Mouse (Mus musculus) 416B (cell line): ENCODE measurements around the gene Mcl1.
"Not testable (repeated sequence)": the region's sequence is repeated elsewhere in the genome, so short reads cannot be mapped to it uniquely, and the experiment has no call there.

Experiments used
- DNase-seq: peaks from one replicate; pipeline ENCODE4 v3.0.0; 2011; ENCODE audit warnings: low read depth

Mcl1 gene

DNA sequence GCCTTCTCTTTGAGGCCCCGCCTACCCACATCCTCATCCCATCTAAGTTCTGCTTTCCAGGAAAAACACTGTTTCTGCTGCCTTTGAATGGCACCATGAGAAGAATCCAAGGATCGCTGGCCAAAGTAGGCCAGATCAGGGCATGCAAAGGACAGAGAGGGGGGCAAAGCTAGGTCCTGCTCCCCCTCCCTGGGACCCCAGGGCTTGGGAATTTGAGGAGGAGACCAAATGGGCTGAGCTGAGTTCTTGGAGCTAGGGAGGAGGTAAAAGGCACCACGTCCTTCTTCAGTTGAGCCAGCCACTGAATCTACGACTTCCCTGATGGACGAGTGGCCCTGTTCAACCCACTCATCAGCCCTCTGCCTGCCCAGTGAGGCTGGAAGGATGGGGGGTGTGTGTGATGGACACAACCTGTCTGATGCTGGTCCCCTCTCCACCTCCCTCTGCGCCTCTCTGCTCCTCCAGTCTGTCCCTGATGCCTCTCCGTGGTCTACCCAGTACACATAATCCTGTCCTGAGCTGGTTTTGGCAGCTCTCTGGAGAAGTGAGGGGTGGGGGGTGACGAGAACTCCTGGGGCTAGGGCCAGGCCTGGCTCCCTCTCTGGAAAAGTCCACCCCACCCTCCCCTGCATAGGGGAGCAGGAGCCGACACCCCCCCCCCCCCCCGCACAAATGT, 28.0 kb downstream of the Mcl1 start:
- no peak for DNase-seq

DNA sequence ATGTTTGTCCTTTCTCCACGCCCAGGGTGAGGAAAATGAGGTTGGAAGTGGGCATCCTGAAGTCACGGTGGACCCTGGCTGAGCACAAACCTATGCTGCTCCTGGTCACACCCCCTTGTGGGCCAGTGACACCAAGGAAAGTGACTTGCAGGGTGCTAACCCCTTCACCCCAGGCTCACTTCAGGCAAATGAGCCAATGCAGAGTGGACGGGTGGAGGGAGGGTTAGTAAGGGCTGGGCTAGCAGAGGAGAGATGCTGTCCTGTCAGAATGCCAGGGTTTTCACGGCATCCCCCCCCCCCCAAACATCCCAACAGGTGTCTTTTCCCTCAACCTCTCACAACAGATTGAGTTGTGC, 28.6 kb downstream of the Mcl1 start:
- no peak for DNase-seq

DNA sequence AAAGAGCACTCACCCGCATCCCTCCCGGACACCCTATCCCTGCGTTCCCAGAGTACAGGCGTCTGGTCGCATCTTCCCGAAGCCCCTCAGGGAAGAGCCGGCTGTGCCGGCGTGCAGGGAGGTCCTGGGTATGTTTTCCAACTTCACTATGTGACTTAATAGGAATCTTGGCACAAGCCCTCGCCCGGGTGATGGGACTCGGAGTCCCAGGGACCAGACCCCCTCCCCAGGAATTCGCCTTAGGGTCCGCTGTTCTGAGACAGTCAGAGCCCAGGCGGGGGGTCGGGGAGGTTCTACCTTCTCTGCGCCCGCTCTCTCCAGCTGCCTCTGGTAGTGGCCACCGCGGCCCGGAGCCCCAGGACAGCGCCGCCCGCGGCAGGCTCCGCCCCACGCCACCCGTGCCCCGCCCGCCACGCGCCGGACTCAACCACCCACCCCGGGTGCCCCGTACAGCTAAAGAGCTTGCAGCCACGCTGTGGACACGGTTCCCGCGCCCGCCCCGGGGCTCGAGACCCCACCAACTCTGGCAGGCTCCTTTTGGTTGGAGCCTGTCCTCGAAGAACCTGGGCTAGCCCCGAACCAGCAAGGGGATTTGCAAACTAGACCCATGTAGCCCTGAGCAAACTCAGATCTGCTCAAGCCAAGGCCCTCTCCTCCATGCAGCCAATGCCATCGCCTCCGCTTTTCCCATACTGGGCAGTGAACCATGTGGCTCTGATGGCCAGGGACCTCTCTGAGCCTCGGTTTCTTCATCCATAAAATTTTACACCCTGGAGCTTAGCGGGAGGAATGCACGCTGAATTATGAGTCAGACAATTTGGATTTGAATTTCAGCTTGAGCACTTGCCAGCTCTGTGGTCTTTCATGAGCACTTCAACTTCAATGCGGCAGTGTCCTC, 29.2 kb downstream of the Mcl1 start, which contains the start of gene Adamtsl4:
Gene Adamtsl4 (minus strand): TSS at position 394 of the 898 bp plus-strand sequence.
- DNase-seq: peak; percentile 50

DNA sequence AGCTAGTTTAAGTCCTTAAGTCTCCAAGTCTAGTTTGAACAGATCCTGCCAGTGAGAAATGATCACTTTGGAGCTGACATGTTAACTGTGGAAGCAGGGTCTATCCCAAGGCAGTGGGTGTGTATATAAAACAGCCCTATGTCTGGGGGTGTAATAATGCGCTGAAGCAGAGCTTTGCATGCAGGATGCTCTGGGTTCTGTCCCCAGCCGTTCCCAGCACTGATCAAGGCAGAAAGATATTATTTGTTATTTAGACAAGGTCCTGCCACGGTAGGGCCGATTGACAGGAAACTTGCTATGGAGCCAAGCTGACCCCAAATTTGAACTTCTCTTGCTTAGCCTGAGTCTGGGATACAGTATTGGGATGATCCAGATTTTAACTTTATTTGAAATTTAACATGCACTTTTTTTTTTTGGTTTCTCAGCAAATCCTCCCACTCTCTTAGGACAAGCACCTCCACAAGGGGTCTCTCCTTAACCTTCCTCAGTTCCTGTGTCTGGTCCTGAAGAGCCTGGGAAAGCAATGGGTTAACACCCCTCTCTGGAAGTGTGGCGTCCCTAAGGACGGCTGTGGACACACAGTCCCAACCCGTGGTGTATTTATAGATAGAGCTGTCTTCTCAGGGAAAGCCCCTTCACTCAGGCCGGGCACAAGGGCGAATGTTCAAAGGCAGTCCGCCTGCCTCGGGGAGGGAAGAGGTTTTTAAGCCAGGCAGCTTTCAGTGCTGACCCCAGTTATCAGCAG, 30.8 kb downstream of the Mcl1 start:
- DNase-seq: peak; percentile 61

DNA sequence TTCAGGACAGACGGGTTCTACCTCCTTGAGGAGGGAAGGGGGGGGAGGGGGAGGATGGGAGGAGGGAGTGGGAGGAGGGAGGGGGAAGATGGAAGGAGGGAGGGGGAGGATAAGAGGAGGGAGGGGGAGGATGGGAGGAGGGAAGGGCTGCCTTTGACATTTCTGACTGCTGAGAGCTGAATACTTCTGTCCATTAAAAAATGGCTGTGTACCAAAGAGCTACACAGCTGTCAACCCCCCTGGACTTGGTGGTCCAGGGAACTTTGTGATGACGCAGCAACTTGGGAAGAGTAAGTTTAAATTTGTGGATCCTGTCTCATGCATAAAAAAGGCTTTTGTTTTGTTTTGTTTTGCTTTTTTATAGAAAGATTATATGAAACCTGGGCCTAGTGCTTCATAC, 31.4 kb downstream of the Mcl1 start:
- no peak for DNase-seq

DNA sequence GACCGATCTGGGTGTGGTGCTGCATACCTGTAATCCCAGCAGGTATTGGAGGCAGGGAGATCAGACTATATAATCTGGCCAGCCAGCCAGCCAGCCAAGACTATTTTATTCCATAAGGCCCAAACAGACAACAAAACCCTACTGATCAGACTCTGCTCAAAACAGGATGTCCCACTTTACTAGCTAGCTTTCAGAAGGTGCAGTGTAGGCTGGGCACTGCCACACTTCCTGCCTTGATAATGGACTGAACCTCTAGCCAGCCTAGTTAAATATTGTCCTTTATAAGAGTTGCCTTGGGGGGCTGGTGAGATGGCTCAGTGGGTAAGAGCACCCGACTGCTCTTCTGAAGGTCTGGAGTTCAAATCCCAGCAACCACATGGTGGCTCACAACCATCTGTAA, 32.0 kb downstream of the Mcl1 start:
- not testable (repeated sequence) for DNase-seq

DNA sequence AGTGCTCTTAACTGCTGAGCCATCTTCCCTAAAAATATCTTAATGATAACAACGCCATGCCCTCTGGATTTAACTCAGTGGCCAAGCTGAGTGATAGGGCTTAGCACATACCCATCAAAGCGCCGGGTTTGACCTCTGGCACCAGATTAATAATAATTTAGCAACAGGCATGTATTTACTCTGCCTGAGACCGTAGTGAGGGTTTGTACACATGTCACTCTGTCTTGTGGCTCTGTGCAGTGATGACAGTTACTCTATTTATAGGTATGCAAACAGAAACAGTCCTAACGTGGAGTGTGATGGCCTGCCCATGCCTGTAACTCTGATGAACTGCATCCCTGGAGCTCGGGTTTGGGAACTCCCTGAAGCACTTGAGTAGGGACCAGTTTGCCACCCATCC, 34.1 kb downstream of the Mcl1 start:
- DNase-seq: peak; percentile 55

DNA sequence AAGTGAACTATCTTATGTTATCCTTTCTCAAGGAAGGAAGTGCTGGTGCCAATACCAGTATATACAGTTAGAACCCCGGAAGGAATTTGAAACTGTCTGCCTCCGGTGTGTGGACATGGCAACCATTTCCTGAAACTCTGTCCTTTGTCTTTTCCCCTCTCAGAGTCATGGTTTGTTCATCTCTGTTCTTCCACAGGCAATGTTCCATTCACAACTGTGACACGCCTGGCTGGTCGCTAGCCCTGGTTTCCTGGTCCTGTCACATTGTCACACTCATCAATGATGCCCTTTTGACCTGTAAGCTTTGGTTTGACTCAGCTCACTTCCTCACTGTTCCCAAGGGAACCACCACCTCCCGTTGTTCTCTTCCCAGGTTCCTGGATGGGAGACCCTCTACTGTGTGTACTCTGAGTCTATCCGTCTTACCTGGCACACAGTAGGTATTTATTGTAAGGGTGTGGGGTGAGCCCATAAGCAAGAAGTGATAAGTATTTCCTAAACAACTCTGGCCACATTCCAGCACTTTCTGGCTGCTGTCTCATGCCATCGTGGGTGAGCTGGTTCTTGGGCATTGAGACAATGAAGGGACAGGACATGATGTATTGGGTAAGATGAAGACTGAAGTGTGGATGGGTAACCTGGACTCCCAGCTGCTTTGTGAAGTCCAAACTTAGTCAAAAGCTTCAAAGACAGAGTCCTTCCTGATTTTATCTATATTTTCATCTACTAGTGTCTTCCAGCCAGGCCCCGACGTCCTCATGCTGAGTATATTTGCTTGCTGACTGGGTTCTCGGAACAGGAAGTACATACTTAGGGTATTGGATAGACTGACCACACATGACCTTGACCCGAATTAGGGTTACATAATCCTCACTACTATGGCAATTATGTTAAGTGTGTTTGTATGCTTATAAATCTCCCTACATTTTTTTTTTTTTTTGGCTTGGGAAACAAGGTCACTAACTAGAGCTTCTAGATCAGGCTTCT, 35.5 kb downstream of the Mcl1 start:
- peak; percentile 93 for DNase-seq

DNA sequence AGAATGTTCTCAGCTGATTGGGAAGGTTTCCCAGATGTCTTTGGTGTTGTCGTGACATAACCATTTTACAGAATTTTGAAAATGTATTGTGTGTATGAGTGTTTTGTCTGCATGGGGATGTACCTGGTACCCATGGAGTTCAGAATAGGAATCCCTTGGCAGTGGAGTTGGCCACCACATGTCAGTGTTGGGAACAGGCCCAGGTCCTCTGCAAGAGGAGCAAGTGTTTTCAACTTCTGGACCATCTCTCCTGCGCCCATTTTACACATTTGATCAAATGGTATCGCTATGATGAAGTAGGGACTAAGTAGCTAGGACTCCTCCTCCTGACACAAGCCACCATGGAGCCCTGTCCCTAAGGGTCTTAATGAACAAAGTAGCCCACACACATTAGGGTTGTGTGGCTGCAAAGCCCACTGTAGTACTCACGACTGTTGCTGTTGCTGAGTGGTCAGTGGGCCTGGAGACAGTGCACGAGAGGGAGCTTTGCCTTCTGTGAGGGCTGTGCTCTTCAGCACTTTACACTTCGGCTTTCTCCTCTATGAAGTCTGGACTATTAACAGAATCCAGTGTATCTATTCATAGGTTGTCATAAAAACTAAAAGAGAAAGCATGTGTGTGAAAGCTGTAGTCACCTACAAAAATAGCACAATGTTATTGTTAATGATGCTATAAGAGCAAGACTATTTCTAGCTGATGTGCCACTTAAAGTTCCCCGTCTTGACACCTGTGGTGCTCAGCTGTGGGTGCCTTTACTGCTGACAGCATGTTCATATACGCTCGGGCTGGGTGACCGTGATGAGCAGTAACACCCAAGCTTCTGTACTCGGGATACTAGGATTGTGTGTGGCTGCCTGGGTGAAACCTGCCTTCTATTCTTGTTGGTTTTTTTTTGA, 36.5 kb downstream of the Mcl1 start:
- no peak for DNase-seq

DNA sequence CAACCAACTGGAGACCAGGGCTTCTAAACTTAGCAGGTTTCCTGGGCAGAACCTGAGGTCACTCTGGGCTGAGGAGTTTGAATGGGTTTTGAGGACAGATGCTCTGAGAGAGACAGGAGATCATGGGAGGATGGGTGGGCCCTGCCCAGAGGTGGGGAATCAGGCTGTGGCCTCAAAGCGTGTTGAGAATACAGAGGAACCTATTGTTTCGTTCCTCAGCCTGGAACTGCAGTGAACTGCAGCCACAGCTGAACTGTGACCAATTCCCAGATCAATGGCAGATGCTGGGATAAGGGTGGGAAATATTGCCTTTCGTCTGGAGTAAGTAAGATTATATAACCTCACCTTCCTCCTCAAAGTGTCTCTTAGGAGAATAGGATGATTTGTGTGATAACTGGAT, 37.2 kb downstream of the Mcl1 start:
- no peak for DNase-seq

DNA sequence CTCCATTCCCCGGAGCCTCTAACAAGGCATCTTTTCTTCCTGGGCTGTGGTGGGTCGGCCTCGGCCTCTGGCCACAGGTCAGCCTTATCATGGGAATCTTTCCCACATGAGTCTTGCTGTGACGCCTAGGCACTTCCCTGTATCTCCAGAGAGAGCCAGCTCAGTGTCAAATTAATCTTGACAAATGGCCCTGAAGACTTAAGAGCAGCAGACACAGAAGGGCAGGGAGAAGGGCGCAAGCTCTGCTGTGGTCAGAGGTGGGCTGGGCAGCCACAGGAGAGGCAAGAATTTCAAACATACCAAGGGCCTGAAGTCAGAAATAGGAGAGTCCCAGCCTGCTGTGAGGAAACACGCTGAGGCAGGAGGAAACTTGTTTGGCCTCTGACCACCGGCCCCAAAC, 37.8 kb downstream of the Mcl1 start:
- peak; percentile 80 for DNase-seq

DNA sequence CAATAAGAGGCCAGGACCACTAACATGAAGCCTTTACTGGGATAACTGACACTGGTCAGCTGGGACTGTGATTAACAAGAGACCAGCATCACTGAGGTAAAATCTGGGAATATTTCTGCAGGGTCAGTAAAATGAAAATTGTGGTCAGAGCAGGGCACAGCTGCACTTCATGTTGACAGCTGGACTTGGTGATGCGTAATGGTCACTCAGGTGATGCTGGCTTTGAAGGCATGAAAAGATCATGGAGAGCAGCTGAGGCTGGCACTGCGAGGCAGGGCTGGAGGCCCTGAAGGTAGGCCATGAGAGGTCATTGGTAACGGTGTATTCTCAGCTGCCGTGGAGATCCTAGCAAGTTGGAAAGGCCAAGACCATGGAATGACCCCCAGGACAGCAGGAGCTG, 39.7 kb downstream of the Mcl1 start:
- no peak for DNase-seq

DNA sequence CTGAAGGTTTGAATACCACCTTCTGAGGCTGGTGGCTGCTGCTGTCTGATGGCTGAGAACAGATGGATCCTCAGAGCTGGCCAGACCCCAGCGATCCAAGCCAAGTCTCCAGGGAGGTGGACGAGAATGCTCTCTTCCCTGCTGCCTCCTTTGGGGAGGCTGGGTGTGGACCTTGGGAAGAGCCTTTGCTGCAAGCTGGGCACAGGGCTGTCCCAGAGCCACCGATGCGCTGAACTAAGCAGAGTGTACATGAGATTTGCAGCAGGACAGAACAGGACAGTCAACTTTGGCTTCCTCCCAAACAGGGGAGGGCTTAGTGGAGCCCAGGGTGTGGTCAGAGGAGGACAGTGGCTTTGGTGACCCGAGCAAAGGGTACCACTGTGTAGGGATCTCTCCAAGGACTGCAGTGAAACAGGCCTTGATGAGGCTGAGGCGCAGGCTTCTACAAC, 41.7 kb downstream of the Mcl1 start:
- no peak for DNase-seq

DNA sequence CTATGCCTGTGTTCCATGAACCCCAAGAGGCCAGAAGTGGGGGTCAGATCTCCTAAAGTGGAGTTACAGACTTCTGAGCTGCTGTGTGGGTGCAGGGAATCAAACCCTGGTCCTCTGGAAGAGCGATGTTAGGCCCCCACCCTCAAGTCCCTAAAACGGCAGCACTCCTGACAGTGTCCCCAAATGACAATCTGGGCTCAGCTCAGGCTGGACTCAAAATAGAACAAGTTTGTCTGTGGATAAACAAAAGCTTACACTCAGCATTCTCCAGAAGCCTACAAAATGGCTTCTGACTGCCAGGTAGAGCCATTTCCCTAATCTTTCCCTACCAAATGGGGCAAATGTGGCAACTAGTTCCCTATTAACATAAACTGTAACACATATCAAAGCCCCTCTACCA, 42.5 kb downstream of the Mcl1 start:
- DNase-seq: no peak

DNA sequence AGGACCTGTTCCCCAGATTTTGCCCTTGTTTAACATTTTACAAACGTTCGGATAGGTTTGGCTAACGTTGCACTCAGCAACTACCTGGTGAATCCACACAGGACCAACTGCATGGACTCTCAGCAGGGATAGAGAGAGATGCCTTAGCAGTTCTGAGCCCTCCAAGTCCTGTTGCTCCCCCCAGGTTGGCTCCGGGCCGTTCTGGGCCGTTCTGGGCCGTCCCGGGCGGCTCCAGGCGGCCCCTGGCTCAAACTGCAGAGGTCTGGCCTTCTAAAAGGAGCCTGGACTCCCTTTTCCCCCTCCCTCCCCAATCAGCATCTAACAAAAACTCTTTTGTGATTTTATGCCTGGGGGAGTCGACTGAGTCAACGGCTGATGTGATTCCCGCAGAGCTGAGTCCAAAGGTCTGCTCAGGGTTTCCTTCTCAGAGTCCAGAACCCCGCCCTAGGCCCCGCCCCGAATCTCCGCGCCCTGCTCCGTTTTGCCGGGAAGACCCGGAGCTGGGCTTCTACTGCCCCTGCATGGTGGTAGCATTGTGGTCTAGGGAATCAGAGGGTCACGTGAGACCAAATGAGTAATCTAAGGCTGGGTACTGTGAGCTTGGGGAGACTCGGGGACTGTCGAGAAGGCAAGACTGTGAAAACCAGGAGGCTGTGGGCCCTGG, 43.4 kb downstream of the Mcl1 start:
- no peak for DNase-seq

DNA sequence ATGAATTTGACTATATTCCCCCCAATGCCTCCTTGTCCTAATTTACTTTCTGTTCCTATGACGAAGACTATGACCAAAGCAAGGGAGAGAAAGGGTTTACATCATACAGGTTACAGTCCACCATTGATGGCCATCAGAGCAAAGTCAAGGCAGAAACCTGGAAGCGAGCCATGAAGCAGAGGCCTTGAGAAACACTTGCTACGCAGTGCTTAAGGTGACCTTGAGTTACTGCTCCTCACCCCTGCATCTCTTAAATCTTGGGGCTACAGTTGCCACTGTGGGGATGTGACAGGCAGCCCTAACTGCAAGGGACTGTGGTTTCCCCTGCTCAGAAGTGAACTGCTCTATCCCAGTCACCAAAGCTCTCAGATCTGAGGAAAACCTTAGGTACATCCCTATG, 44.7 kb downstream of the Mcl1 start:
- peak; percentile 53 for DNase-seq

DNA sequence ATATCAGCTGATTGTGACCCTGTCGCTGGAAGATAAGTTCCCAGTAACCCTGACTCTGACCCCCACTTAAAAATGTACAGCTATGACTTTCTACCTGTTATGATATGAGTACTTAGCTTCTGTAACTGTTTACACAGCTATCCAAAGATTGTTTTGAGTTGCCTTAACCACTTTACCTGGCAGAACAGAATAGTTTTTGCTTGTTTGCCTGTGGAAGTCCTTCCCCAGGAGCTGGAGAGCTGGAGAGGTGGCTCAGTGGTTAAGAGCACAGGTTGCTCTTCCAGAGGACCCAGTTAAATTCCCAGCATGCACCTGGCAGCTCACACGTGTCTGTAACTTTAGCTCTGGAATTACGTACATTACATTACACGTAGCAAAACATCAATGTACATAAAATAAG, 46.0 kb downstream of the Mcl1 start:
- no peak for DNase-seq

DNA sequence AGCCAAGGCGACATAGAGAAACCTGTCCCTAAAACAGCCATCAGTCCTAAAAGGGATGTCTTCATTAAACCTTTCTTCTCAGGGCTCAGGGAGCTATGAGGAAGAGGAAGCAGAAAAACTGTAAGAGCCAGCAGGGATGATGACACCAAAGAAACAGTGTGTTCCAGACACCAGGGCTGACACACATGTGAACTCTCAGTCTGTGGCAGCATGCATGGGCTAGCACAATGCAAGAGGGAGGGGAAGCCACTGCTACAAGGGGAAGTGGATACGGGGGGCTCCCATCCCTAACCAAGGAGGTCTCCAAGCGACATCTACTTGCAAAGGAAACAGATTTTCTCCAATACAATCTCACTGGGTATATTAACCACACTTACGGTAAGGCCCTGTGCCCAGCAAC, 47.7 kb downstream of the Mcl1 start:
- peak; percentile 81 for DNase-seq

DNA sequence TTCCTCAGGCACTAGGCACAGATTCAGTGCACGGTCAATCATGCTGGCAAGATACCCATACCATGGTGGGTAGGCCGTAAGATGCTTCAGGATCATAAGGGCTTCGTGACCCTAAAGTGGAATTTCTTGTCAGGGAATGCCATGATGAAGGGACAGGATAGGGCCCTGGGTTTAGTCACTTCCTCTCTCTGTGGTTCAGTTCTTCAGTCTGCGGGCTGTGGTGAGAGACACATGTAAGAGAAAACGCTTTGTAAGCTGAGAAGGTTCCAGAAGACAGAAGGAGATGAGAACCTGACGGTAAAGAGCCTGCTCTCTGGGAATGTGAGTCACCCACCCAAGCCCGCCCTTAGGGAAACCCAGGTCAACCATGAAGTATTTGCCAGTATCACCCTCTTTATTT, 48.9 kb downstream of the Mcl1 start:
- DNase-seq: peak; percentile 96

DNA sequence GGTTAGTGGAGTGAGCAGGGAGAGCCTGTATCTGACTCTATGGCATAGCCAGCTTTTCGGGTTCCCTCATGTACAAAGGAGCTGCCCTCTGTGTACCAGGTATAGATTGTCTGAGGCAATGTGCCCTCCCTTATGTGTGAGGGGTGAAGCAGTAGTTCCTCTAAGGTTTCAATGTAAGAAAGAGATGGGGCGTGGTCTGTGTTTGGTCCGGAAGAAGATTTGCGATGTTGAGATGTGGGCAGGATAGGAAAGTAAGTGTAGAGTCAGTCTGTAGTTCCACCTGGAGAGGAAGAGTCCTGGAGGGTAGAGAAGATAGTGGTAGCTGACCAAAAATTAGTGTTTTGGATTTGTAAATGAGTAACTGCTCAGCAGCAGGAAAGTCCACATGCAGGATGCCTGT, 50.5 kb downstream of the Mcl1 start:
- DNase-seq: no peak
